Mouse (Mus musculus) bone marrow, adult 2 months (tissue): ENCODE measurements around the gene Pgam5.

Source experiments
- CTCF ChIP-seq: fragments of 200-500 bp; IDR thresholded peaks from 2 replicates; pipeline ENCODE4 v1.5.1; 2011; ENCODE audit warnings: low read length, control low read depth; ENCODE audit not compliant: control insufficient read depth, insufficient read depth
- POLR2A ChIP-seq: fragments of 200-500 bp; IDR thresholded peaks from 2 replicates; pipeline ENCODE4 v1.6.1; 2011; ENCODE audit warnings: low read depth, mild to moderate bottlenecking, control low read depth, low read length, borderline replicate concordance; ENCODE audit not compliant: control insufficient read depth

DNA sequence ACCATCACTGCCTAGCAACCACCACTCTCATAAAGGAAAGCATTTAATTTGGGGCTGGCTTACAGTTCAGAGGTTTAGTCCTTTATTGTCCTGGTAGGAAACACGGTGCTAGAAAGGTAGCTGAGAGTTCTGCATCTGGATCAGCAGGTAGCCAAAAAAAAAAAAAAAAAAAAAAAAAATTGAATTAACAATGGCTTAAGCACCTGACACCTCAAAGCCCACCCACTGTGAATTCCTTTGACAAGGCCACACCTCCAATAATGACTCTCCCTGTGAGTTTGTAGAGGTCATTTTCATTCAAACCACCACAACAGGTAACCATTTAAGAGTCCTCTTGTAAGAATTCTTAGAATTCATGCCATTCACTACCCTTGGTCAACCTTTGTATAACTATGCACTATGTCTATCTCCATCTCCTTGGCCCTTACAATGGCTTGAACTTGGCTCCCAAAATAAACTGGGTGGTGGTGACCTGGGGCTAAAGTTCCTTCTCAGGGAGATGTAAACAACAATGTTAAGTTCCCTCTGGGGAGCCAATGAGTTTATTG lies 42.3 kb downstream of the Pgam5 start:
- no peak for TF ChIP-seq CTCF
- no peak for TF ChIP-seq POLR2A
